Mouse (Mus musculus): ENCODE measurements around the gene Rhbdl1. TPM values are rescaled to one million over a fixed set of nuclear protein-coding genes. Genes with fewer than 3 reads are reported as not detected.
"Not testable (repeated sequence)": the region's sequence is repeated elsewhere in the genome, so short reads cannot be mapped to it uniquely, and the experiment has no call there.

The Rhbdl1 gene
- polyA plus RNA-seq, 1 experiment from 2014 or later: 51.3 TPM

DNA sequence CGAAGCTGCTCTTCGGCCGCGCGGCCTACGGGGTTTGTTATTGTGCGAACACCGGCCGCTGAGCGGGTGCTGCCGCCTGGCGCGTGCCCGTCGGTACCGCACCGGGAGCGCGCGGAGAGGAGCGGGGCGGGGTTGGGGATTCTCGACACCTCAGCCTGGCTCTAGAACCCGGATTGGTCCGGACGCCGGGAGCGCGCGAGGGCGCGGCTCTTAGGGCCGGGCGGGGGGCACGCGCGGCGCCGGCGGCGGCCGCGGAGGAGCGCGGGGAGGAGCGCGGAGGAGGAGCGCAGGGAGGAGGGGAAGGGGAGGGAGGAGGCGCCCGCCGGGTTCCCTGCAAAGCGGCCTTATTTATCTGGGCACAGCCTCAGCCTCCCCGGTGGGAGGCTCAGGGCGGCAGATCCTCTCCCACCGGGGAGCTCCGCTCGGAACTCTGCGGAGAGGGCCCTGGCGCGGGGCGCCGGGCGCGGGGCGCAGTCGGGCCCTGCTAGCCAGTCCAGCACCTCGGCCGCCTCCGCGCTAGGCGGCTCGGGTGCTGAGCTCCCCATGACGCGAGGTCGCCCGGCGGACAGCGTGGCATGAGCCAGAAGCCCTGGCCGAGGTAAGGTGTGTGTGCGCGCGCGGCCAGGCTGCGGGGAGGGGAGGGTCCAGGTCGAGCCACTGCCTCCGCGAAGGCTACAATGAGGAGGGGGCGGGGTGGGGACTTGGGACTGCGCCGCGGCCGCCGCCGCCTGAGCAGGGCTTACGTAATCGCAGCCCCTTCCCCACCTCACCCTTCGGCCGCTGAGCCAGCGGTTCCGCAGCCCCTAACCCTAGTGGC lies 28.1 kb downstream of the Rhbdl1 start, which contains the start of gene Fbxl16:
Gene Fbxl16 (plus strand): TSS at position 297 of the 817 bp plus-strand sequence.
- Histone ChIP-seq H3K27me3 (ENCODE audit: control insufficient read depth, insufficient read depth, low read length) (no peaks in the 10 kb centered on the region), H3K9me3 (ENCODE audit: control insufficient read depth, low read length) (no peaks in the 10 kb centered on the region), H3K36me3 (replicated peaks; ENCODE audit: control insufficient read depth, insufficient read depth) (no peaks in the 10 kb centered on the region), H3K4me1 (replicated peaks; ENCODE audit: control insufficient read depth, insufficient read depth, low read length) (peaks cover 33% of the 10 kb centered on the region), H3K27ac (peak within 1 kb of the TSS; percentile 99), H3K4me3 (replicated peaks; ENCODE audit: low read length) (peak within 1 kb of the TSS; percentile 97), H3K9ac (peak within 1 kb of the TSS; percentile 99), H3K4me2 (replicated peaks) (peak within 1 kb of the TSS; percentile 99)
- DNase-seq (ENCODE audit: low spot score) (peak; percentile 92), ATAC-seq (ENCODE audit: low FRiP score) (peak; percentile 88)
- under 1% methylated on average over 58 of the region's 100 CpGs for WGBS

DNA sequence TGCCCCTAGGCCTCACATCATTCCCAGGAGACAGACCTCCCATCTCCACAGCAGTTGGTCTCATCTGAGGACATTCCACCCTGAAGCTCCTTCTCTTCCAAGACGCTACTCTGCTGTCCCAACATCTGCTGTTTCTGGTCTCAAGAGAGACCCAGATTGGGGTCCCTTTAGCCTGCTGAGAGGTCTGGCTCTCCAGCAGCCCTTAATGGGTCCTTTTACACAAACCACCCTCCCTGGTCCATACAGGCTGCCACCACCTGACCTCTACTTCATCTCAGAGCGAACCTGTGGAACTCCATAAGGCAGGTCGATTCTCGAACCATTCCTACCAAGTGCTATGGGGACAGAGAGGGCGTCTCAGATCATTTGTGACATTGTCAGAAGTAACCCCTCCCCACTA lies 29.1 kb downstream of the Rhbdl1 start:
- H3K27ac ChIP-seq: peak overlapping the region; percentile 99
- no peaks in the 10 kb centered on the region for H3K9me3 ChIP-seq (ENCODE audit: control insufficient read depth, low read length)
- DNase-seq (ENCODE audit: low spot score) (no peak), ATAC-seq (ENCODE audit: low FRiP score) (no peak)
- H3K4me3 ChIP-seq (replicated peaks; ENCODE audit: low read length): peak overlapping the region; percentile 97
- peaks cover 36% of the 10 kb centered on the region for H3K4me1 ChIP-seq (replicated peaks; ENCODE audit: control insufficient read depth, insufficient read depth, low read length)
- WGBS: 24% methylated on average over 5 of the region's 5 CpGs
- peak overlapping the region; percentile 99 for H3K4me2 ChIP-seq (replicated peaks)
- H3K36me3 ChIP-seq (replicated peaks; ENCODE audit: control insufficient read depth, insufficient read depth): no peaks in the 10 kb centered on the region
- H3K27me3 ChIP-seq (ENCODE audit: control insufficient read depth, insufficient read depth, low read length): no peaks in the 10 kb centered on the region
- H3K9ac ChIP-seq: peak overlapping the region; percentile 99

DNA sequence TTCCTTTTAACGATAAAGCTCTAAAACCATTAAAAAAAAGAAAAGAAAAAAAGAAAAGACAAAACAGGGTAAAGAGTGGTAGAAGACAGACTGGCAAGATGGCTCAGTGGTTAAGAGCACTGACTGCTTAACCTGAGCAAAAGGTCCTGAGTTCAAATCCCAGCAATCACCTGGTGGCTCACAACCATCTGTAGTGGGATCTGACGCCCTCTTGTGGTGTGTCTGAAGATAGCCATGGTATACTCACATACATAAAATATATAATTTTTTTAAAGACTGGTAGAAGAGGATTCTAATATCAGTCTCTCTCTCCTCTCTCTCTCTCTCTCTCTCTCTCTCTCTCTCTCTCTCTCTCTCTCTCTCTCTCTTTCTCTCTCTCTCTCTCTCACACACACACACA lies 29.6 kb downstream of the Rhbdl1 start:
- not testable (repeated sequence) for H3K27ac ChIP-seq; H3K4me2 ChIP-seq (replicated peaks); H3K36me3 ChIP-seq (replicated peaks; ENCODE audit: control insufficient read depth, insufficient read depth); DNase-seq (ENCODE audit: low spot score); ATAC-seq (ENCODE audit: low FRiP score); H3K4me3 ChIP-seq (replicated peaks; ENCODE audit: low read length); H3K9ac ChIP-seq; H3K27me3 ChIP-seq (ENCODE audit: control insufficient read depth, insufficient read depth, low read length); H3K9me3 ChIP-seq (ENCODE audit: control insufficient read depth, low read length)
- peaks cover 39% of the 10 kb centered on the region for H3K4me1 ChIP-seq (replicated peaks; ENCODE audit: control insufficient read depth, insufficient read depth, low read length)
- 49% methylated on average over 2 of the region's 2 CpGs for WGBS

DNA sequence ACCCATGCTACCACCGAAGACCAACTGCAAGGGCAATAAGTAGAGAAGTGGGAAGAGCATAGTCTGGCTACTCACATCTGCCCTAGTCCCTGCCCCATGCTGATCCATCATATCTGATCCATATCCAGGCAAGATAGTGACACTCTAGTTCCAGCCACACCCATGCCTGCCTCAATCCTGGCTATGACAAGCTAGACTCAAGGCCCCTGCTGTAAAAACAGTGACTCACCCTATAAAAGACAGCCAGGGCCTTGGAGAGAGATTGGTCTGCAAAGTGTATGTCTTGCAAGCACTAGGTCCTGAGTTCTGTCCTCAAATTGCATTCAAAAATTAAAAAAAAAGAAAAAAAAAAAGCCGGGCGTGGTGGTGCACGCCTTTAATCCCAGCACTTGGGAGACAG lies 30.6 kb downstream of the Rhbdl1 start:
- H3K9me3 ChIP-seq (ENCODE audit: control insufficient read depth, low read length): no peaks in the 10 kb centered on the region
- no peak for DNase-seq (ENCODE audit: low spot score)
- H3K4me3 ChIP-seq (replicated peaks; ENCODE audit: low read length): no peak overlapping the region
- 83% methylated on average over 4 of the region's 4 CpGs for WGBS
- no peak for ATAC-seq (ENCODE audit: low FRiP score)
- no peaks in the 10 kb centered on the region for H3K36me3 ChIP-seq (replicated peaks; ENCODE audit: control insufficient read depth, insufficient read depth)
- no peak overlapping the region for H3K9ac ChIP-seq
- no peaks in the 10 kb centered on the region for H3K27me3 ChIP-seq (ENCODE audit: control insufficient read depth, insufficient read depth, low read length)
- no peak overlapping the region for H3K27ac ChIP-seq
- peaks cover 45% of the 10 kb centered on the region for H3K4me1 ChIP-seq (replicated peaks; ENCODE audit: control insufficient read depth, insufficient read depth, low read length)
- H3K4me2 ChIP-seq (replicated peaks): no peak overlapping the region

DNA sequence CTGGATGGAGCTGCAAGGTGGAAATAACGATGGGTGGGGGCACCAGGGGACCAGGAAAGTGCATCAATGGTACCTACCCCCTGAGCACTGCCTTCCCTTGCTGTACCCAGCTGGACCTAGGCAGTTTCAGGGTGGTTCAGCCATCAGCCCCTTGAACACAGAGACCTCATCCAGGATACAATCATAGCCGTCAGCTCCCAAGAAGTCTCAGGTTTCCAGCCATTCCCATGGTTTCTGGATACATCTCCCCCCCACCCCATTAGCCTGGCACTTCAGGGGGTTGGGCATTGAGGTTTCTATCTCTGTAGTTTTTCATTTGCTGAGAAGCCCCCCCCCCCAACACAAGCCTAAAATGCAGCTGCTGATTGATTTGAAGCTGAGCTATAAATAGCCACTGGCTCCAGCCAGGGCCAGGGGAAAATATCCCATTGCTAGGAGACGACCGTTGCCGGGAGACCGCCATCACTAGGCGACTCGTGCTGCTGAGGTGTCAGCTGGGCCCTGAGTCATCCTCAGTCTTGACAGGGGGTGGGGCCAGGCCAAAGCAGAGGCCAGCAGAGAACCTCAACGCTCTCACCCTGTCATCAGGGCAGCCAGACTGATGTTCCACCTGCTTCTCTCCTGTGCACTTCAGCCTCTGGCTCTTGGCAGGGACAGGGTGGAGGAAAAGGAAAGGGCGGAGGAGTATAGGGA lies 34.1 kb downstream of the Rhbdl1 start:
- Histone ChIP-seq H3K27ac (peak overlapping the region; percentile 90), H3K9ac (peak overlapping the region; percentile 43), H3K27me3 (ENCODE audit: control insufficient read depth, insufficient read depth, low read length) (no peaks in the 10 kb centered on the region), H3K9me3 (ENCODE audit: control insufficient read depth, low read length) (no peaks in the 10 kb centered on the region), H3K36me3 (replicated peaks; ENCODE audit: control insufficient read depth, insufficient read depth) (no peaks in the 10 kb centered on the region), H3K4me2 (replicated peaks) (peak overlapping the region; percentile 36), H3K4me3 (replicated peaks; ENCODE audit: low read length) (no peak overlapping the region), H3K4me1 (replicated peaks; ENCODE audit: control insufficient read depth, insufficient read depth, low read length) (peaks cover 24% of the 10 kb centered on the region)
- DNase-seq (ENCODE audit: low spot score): peak; percentile 81
- ATAC-seq (ENCODE audit: low FRiP score): peak; percentile 85
- WGBS: 9% methylated on average over 10 of the region's 10 CpGs

DNA sequence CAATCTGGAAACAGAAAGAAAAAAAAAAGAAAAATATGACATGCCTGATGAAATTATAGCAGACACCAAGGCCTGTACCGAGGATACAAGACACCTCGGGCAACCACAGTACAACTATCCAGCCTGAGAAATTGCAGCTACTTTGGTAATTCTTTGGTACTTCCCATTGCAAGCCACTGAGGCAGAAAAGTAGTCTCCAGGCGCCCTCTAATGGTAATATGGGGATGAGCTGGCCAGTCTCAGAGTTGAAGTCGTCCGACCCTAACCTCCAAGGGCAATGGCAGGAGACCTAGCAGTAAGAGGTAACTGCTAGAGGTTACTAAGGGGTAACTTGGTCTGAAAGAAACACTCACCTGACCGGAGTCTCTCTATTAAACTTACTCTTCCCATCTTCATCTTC lies 36.1 kb downstream of the Rhbdl1 start:
- DNase-seq (ENCODE audit: low spot score) (peak; percentile 82), ATAC-seq (ENCODE audit: low FRiP score) (no peak)
- Histone ChIP-seq H3K27me3 (ENCODE audit: control insufficient read depth, insufficient read depth, low read length) (no peaks in the 10 kb centered on the region), H3K9ac (no peak overlapping the region), H3K4me1 (replicated peaks; ENCODE audit: control insufficient read depth, insufficient read depth, low read length) (peaks cover 31% of the 10 kb centered on the region), H3K36me3 (replicated peaks; ENCODE audit: control insufficient read depth, insufficient read depth) (no peaks in the 10 kb centered on the region), H3K27ac (no peak overlapping the region), H3K4me2 (replicated peaks) (no peak overlapping the region), H3K9me3 (ENCODE audit: control insufficient read depth, low read length) (no peaks in the 10 kb centered on the region), H3K4me3 (replicated peaks; ENCODE audit: low read length) (no peak overlapping the region)
- WGBS: 10% methylated on average over 6 of the region's 6 CpGs

DNA sequence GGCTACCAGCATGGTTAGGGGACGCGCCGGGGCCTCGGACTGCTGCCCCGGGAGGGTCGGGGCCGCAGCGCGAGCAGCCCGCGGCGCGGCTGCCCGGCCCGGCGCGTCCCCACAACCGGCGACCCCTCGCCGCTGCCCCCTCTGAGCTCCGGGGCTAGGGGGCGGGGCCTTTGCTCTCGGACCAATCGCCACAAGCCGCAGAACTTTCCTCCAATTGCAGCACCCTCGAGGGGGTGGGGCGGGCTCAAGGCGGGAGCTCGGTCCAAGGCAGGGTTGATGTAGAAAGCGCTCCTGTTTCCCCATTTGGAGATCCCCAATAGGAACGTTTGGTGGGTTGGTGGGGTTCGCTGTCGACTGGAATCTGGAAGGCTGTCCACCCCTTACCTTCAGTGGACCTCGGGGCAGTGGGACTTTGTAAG lies 40.1 kb downstream of the Rhbdl1 start, which contains the start of gene Metrn:
Gene Metrn (minus strand): TSS at position 186 of the 419 bp plus-strand sequence.
- peaks cover 20% of the 10 kb centered on the region for H3K4me1 ChIP-seq (replicated peaks; ENCODE audit: control insufficient read depth, insufficient read depth, low read length)
- no peaks in the 10 kb centered on the region for H3K9me3 ChIP-seq (ENCODE audit: control insufficient read depth, low read length)
- ATAC-seq (ENCODE audit: low FRiP score): peak; percentile 63
- no peaks in the 10 kb centered on the region for H3K27me3 ChIP-seq (ENCODE audit: control insufficient read depth, insufficient read depth, low read length)
- peak within 1 kb of the TSS; percentile 47 for H3K9ac ChIP-seq
- peak within 1 kb of the TSS; percentile 49 for H3K4me3 ChIP-seq (replicated peaks; ENCODE audit: low read length)
- H3K27ac ChIP-seq: peak within 1 kb of the TSS; percentile 62
- WGBS: 0% methylated on average over 35 of the region's 35 CpGs
- H3K36me3 ChIP-seq (replicated peaks; ENCODE audit: control insufficient read depth, insufficient read depth): no peaks in the 10 kb centered on the region
- DNase-seq (ENCODE audit: low spot score): peak; percentile 72
- H3K4me2 ChIP-seq (replicated peaks): peak within 1 kb of the TSS; percentile 70

DNA sequence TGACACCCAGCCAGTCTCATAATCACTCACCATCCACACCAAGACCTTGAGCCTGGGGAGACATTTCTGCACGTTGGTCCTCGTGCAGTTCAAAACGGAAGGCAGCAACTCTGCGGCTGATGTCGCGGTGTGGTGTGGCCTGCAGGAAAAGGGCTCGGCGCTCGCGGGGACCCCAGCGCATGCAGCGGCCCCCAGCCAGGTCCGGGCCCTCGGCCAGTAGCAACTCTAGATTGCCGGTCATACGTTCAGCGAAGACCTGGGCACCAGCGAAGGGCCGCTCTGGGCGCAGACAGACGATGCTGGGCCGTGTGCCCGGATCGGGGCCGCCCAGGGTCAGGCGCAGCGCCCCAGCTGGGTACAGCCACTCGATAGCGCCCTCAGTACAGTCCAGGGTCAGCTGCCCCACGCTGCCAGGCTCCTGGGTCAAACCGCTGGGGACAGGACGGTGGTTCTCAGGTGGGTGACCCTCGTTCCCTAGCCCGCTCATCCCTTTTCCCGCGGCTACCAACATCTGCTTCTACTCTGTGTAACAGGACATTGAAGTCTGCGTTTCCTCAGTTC lies 40.8 kb downstream of the Rhbdl1 start:
- Histone ChIP-seq H3K4me2 (replicated peaks) (peak overlapping the region; percentile 70), H3K4me1 (replicated peaks; ENCODE audit: control insufficient read depth, insufficient read depth, low read length) (peaks cover 24% of the 10 kb centered on the region), H3K9ac (peak overlapping the region; percentile 47), H3K36me3 (replicated peaks; ENCODE audit: control insufficient read depth, insufficient read depth) (no peaks in the 10 kb centered on the region), H3K27me3 (ENCODE audit: control insufficient read depth, insufficient read depth, low read length) (no peaks in the 10 kb centered on the region), H3K27ac (peak overlapping the region; percentile 62), H3K4me3 (replicated peaks; ENCODE audit: low read length) (peak overlapping the region; percentile 49), H3K9me3 (ENCODE audit: control insufficient read depth, low read length) (no peaks in the 10 kb centered on the region)
- under 1% methylated on average over 36 of the region's 37 CpGs for WGBS
- DNase-seq (ENCODE audit: low spot score) (no peak), ATAC-seq (ENCODE audit: low FRiP score) (no peak)

DNA sequence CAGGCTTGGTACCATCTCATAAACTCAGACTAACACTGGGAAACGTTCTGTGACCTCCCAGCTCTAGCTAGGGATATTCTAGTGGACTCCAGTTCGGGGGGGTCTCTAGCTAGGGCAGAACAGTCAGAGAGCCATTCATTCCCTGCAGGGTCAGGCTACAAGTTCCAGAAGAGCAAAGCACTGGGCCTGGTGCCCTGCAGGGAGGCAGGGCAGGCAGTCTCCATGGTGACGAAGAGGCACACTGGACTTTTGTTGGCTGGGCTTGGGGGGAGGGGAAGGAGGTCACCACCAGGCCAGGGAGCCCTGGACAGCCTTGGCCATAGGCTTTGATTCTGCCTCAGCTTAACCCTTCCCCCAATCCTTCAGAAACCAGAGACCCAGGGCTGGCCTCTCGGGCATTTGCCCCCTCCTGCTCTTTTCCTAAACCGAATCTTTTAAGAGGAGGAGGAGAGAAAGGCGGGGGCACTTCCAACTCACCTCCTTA lies 41.4 kb downstream of the Rhbdl1 start, which contains the start of gene AC134908.4:
Gene AC134908.4 (minus strand): TSS at position 51 of the 484 bp plus-strand sequence.
- DNase-seq (ENCODE audit: low spot score) (no peak), ATAC-seq (ENCODE audit: low FRiP score) (no peak; the same call in 1 of the 2 replicates)
- peak within 1 kb of the TSS; percentile 47 for H3K9ac ChIP-seq
- H3K9me3 ChIP-seq (ENCODE audit: control insufficient read depth, low read length): no peaks in the 10 kb centered on the region
- peak within 1 kb of the TSS; percentile 70 for H3K4me2 ChIP-seq (replicated peaks)
- H3K27me3 ChIP-seq (ENCODE audit: control insufficient read depth, insufficient read depth, low read length): no peaks in the 10 kb centered on the region
- peaks cover 26% of the 10 kb centered on the region for H3K4me1 ChIP-seq (replicated peaks; ENCODE audit: control insufficient read depth, insufficient read depth, low read length)
- H3K36me3 ChIP-seq (replicated peaks; ENCODE audit: control insufficient read depth, insufficient read depth): no peaks in the 10 kb centered on the region
- WGBS: 5% methylated on average over 6 of the region's 6 CpGs
- peak within 1 kb of the TSS; percentile 62 for H3K27ac ChIP-seq
- H3K4me3 ChIP-seq (replicated peaks; ENCODE audit: low read length): peak within 1 kb of the TSS; percentile 49

Data from hindbrain, embryonic 14.5 days (tissue).